Mouse (Mus musculus): ENCODE measurements at regions not wholly inside any gene's neighbourhood (a gene's known extent, or its start where the extent isn't known, plus 50 kb on each side); places are given as distances from the start of the nearest gene placed in this dataset.

- DNase-seq = no peak
These were observed 366.3 kb upstream of the Jarid2 start for GRCm38 (mm10) chr13:44363016-44363415.

GRCm38 (mm10) chr13:44369301-44369700 lies 360.0 kb upstream of the Jarid2 start:
- no peak for DNase-seq

GRCm38 (mm10) chr13:44372361-44372877 lies 356.9 kb upstream of the Jarid2 start:
- no peak for DNase-seq

- DNase-seq = no peak
These were observed 353.7 kb upstream of the Jarid2 start for GRCm38 (mm10) chr13:44375476-44376159.

- DNase-seq = no peak
These were observed 353.1 kb upstream of the Jarid2 start for GRCm38 (mm10) chr13:44376160-44376488.

GRCm38 (mm10) chr13:44381721-44382450 lies 347.4 kb upstream of the Jarid2 start:
- no peak for DNase-seq

GRCm38 (mm10) chr13:44383322-44383721 lies 346.0 kb upstream of the Jarid2 start:
- DNase-seq = no peak

- no peak for DNase-seq
These were observed 342.5 kb upstream of the Jarid2 start for GRCm38 (mm10) chr13:44386767-44387166.

GRCm38 (mm10) chr13:44389696-44390095 lies 339.6 kb upstream of the Jarid2 start:
- DNase-seq = no peak

GRCm38 (mm10) chr13:44390666-44391390 lies 338.4 kb upstream of the Jarid2 start:
- DNase-seq = no peak

GRCm38 (mm10) chr13:44394016-44394415 lies 335.3 kb upstream of the Jarid2 start:
- DNase-seq = no peak

- DNase-seq = no peak
These were observed 330.5 kb upstream of the Jarid2 start for GRCm38 (mm10) chr13:44398613-44399369.

- DNase-seq = no peak
These were observed 329.9 kb upstream of the Jarid2 start for GRCm38 (mm10) chr13:44399370-44399685.

GRCm38 (mm10) chr13:44399831-44400321 lies 329.4 kb upstream of the Jarid2 start:
- DNase-seq = peak; percentile 42

- no peak for DNase-seq
These were observed 325.2 kb upstream of the Jarid2 start for GRCm38 (mm10) chr13:44404010-44404575.

GRCm38 (mm10) chr13:44407307-44407706 lies 322.0 kb upstream of the Jarid2 start:
- no peak for DNase-seq

- DNase-seq = no peak
These were observed 320.7 kb upstream of the Jarid2 start for GRCm38 (mm10) chr13:44408619-44408959.

- no peak for DNase-seq
These were observed 320.1 kb upstream of the Jarid2 start for GRCm38 (mm10) chr13:44408960-44409719.

- DNase-seq = no peak
These were observed 319.6 kb upstream of the Jarid2 start for GRCm38 (mm10) chr13:44409720-44410047.

- DNase-seq = no peak
These were observed 317.3 kb upstream of the Jarid2 start for GRCm38 (mm10) chr13:44411781-44412496.

- no peak for DNase-seq
These were observed 316.0 kb upstream of the Jarid2 start for GRCm38 (mm10) chr13:44413305-44413704.

Data from right cerebral cortex, postnatal 4 days (tissue).